Mouse (Mus musculus) sigmoid colon, adult 10 weeks (tissue): ENCODE data around the gene Pigw. TPM values are rescaled to one million over a fixed set of nuclear protein-coding genes. Genes with fewer than 3 reads are reported as not detected.

Source experiments
- polyA plus RNA-seq: library from polyadenylated mRNA; stranded (reverse); fragments of 350-450 nt; fragmentation: Illumina TruSeq; extraction: RNeasy Lipid Tissue Mini Kit (QIAGEN cat#74804); gene quantifications from one replicate; pipeline ENCODE4 v1.2.3, GENCODE M21; 2014; ENCODE audit warnings: low read depth, low replicate concordance

Gene Pigw
- 24.3 TPM for polyA plus RNA-seq

GRCm38 (mm10) chr11:84879772-84880464 is at the start of gene Pigw, which contains the start of gene Myo19:
Gene Pigw, minus strand, starts transcription at chr11:84880285.
Gene Myo19, plus strand, starts transcription at chr11:84880148.

GRCm38 (mm10) chr11:84916053-84916702 is 36.1 kb upstream of the Pigw start, which contains the start of gene Znhit3:
Gene Znhit3, minus strand, starts transcription at chr11:84916366.

GRCm38 (mm10) chr11:84870337-84871043 is 9.6 kb downstream of the Pigw start, which contains the start of gene Ggnbp2:
Gene Ggnbp2, minus strand, starts transcription at chr11:84870817.

GRCm38 (mm10) chr11:84828516-84829399 is 51.3 kb downstream of the Pigw start, which contains the start of gene Dhrs11:
Gene Dhrs11, minus strand, starts transcription at chr11:84828994.

Other genes with a start within 250 kb of the Pigw start
- 2.9 TPM for gene Mrm1, start 60.8 kb downstream of the Pigw start, polyA plus RNA-seq
- gene Dhrs11, start 51.3 kb downstream of the Pigw start, polyA plus RNA-seq = 29.1 TPM
- gene Ggnbp2, start 9.5 kb downstream of the Pigw start, polyA plus RNA-seq = 470 TPM
- gene Myo19, start 137 bp downstream of the Pigw start, polyA plus RNA-seq = 19.6 TPM
- 14.0 TPM for gene Znhit3, start 36.1 kb upstream of the Pigw start, polyA plus RNA-seq
- 879 TPM for gene Car4, start 77.5 kb upstream of the Pigw start, polyA plus RNA-seq